Mouse (Mus musculus): ENCODE data around the gene Nfkb2. TPM values are rescaled to one million over a fixed set of nuclear protein-coding genes. Genes with fewer than 3 reads are reported as not detected.

The Nfkb2 gene
- polyA plus RNA-seq, 1 experiment, result 4.2 TPM

- 11% methylated on average over 43 of the region's 43 CpGs for WGBS
Measured at GRCm38 (mm10) chr19:46305432-46306267, 1.5 kb downstream of the Nfkb2 start.

DNA sequence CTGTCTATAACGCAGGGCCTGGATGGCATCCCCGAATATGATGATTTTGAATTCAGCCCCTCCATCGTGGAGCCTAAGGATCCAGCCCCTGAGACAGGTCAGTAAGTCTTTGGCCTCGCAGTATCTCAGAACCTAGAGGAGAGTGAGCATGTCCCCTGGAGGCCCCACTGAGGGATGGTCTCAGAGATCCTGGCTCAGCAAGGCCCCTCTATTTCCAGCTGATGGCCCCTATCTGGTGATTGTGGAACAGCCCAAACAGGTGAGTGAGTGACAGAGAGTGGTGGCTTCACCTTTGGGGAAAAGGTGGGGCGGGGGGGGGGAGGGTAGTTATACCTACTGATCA lies 2.1 kb downstream of the Nfkb2 start:
- Histone ChIP-seq H3K4me1 (ENCODE audit: control insufficient read depth, insufficient read depth, low read length) (peaks cover 8% of the 10 kb centered on the region; the same call in 1 of the 2 replicates), H3K27ac (ENCODE audit: insufficient read depth, low read length) (no peak overlapping the region), H3K4me3 (replicated peaks; ENCODE audit: insufficient read depth, low read depth, low read length) (no peak overlapping the region), H3K27me3 (ENCODE audit: control insufficient read depth, insufficient read depth, low read length) (no peaks in the 10 kb centered on the region; the same call in 1 of the 2 replicates)
- WGBS, result 78% methylated on average over 5 of the region's 5 CpGs
- TF ChIP-seq CTCF (IDR thresholded peaks at IDR 0.05; ENCODE audit: borderline replicate concordance, insufficient read depth, low read depth, low read length) (no peak), POLR2A (IDR thresholded peaks at IDR 0.05; ENCODE audit: borderline replicate concordance, insufficient read depth, low read length) (no peak)
- no peak for DNase-seq

More at GRCm38 (mm10) chr19:46305432-46306267, 1.5 kb downstream of the Nfkb2 start:
- H3K4me3 ChIP-seq (replicated peaks; ENCODE audit: insufficient read depth, low read depth, low read length), result peak overlapping the region; percentile 20
- H3K27ac ChIP-seq (ENCODE audit: insufficient read depth, low read length), result no peak overlapping the region
- no peaks in the 10 kb centered on the region; the same call in 1 of the 2 replicates for H3K27me3 ChIP-seq (ENCODE audit: control insufficient read depth, insufficient read depth, low read length)
- TF ChIP-seq POLR2A (IDR thresholded peaks at IDR 0.05; ENCODE audit: borderline replicate concordance, insufficient read depth, low read length) (no peak), CTCF (IDR thresholded peaks at IDR 0.05; ENCODE audit: borderline replicate concordance, insufficient read depth, low read depth, low read length) (no peak)
- H3K4me1 ChIP-seq (ENCODE audit: control insufficient read depth, insufficient read depth, low read length), result peaks cover 8% of the 10 kb centered on the region; the same call in 1 of the 2 replicates
- peak; percentile 38 to 41 for DNase-seq

- no peak for DNase-seq
- peaks cover 8% of the 10 kb centered on the region; the same call in 1 of the 2 replicates for H3K4me1 ChIP-seq (ENCODE audit: control insufficient read depth, insufficient read depth, low read length)
- H3K4me3 ChIP-seq (replicated peaks; ENCODE audit: insufficient read depth, low read depth, low read length), result no peak overlapping the region
- H3K27me3 ChIP-seq (ENCODE audit: control insufficient read depth, insufficient read depth, low read length), result no peaks in the 10 kb centered on the region; the same call in 1 of the 2 replicates
- no peak overlapping the region for H3K27ac ChIP-seq (ENCODE audit: insufficient read depth, low read length)
- 90% methylated on average over 9 of the region's 9 CpGs for WGBS
- TF ChIP-seq POLR2A (IDR thresholded peaks at IDR 0.05; ENCODE audit: borderline replicate concordance, insufficient read depth, low read length) (no peak), CTCF (IDR thresholded peaks at IDR 0.05; ENCODE audit: borderline replicate concordance, insufficient read depth, low read depth, low read length) (no peak)
Measured at GRCm38 (mm10) chr19:46306751-46307289, 2.7 kb downstream of the Nfkb2 start.

DNA sequence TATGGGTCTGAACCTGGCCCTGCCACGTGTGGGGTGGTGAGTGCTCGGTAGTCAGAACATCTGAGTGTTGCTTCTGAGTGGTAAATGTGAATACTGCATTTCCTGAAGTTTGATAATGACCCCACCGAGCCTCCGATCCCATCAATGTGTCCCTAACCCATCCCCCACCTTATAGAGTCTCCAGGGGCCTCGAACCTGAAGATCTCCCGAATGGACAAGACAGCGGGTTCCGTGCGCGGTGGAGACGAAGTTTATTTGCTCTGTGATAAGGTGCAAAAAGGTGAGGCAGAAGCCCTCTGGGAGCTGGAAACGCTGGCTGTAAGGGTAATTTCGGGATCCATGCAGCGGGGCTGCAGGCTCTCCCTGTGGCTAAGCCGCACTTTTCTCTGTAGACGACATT lies 3.7 kb downstream of the Nfkb2 start:
- Histone ChIP-seq H3K27ac (ENCODE audit: insufficient read depth, low read length) (no peak overlapping the region), H3K4me1 (ENCODE audit: control insufficient read depth, insufficient read depth, low read length) (peaks cover 8% of the 10 kb centered on the region; the same call in 1 of the 2 replicates), H3K4me3 (replicated peaks; ENCODE audit: insufficient read depth, low read depth, low read length) (no peak overlapping the region), H3K27me3 (ENCODE audit: control insufficient read depth, insufficient read depth, low read length) (no peaks in the 10 kb centered on the region; the same call in 1 of the 2 replicates)
- TF ChIP-seq POLR2A (IDR thresholded peaks at IDR 0.05; ENCODE audit: borderline replicate concordance, insufficient read depth, low read length), result no peak
- no peak for TF ChIP-seq CTCF (IDR thresholded peaks at IDR 0.05; ENCODE audit: borderline replicate concordance, insufficient read depth, low read depth, low read length)
- no peak for DNase-seq
- WGBS, result 92% methylated on average over 16 of the region's 16 CpGs

DNA sequence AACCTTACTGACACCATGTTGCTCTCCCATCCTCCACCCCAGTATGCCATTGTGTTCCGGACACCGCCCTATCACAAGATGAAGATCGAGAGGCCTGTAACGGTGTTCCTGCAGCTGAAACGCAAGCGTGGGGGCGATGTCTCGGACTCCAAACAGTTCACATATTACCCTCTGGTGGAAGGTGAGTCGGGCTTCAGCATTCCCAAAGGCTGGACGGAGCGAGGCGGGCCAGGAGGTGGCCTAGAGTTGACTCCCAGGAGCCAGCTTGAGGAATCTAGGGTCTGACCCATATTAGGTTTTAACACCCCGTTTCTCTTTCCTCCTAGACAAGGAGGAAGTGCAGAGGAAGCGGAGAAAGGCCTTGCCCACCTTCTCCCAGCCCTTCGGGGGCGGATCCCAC lies 4.2 kb downstream of the Nfkb2 start:
- DNase-seq, result peak; percentile 16 to 27
- 81% methylated on average over 16 of the region's 16 CpGs for WGBS
- no peak overlapping the region for H3K27ac ChIP-seq (ENCODE audit: insufficient read depth, low read length)
- TF ChIP-seq POLR2A (IDR thresholded peaks at IDR 0.05; ENCODE audit: borderline replicate concordance, insufficient read depth, low read length) (no peak), CTCF (IDR thresholded peaks at IDR 0.05; ENCODE audit: borderline replicate concordance, insufficient read depth, low read depth, low read length) (no peak)
- H3K4me3 ChIP-seq (replicated peaks; ENCODE audit: insufficient read depth, low read depth, low read length), result no peak overlapping the region
- H3K27me3 ChIP-seq (ENCODE audit: control insufficient read depth, insufficient read depth, low read length), result no peaks in the 10 kb centered on the region; the same call in 1 of the 2 replicates
- peaks cover 8% of the 10 kb centered on the region; the same call in 1 of the 2 replicates for H3K4me1 ChIP-seq (ENCODE audit: control insufficient read depth, insufficient read depth, low read length)

GRCm38 (mm10) chr19:46308706-46309435 lies 4.8 kb downstream of the Nfkb2 start:
- Histone ChIP-seq H3K27me3 (ENCODE audit: control insufficient read depth, insufficient read depth, low read length) (no peaks in the 10 kb centered on the region; the same call in 1 of the 2 replicates), H3K4me1 (ENCODE audit: control insufficient read depth, insufficient read depth, low read length) (peaks cover 8% of the 10 kb centered on the region; the same call in 1 of the 2 replicates), H3K4me3 (replicated peaks; ENCODE audit: insufficient read depth, low read depth, low read length) (peak overlapping the region; percentile 42), H3K27ac (ENCODE audit: insufficient read depth, low read length) (peak overlapping the region; percentile 17; the same call in 1 of the 2 replicates)
- 2% methylated on average over 47 of the region's 47 CpGs for WGBS
- TF ChIP-seq CTCF (IDR thresholded peaks at IDR 0.05; ENCODE audit: borderline replicate concordance, insufficient read depth, low read depth, low read length), result peak; percentile 95
- peak; percentile 69 for TF ChIP-seq POLR2A (IDR thresholded peaks at IDR 0.05; ENCODE audit: borderline replicate concordance, insufficient read depth, low read length)
- DNase-seq, result peak; percentile 85 to 91

- no peak overlapping the region for H3K4me3 ChIP-seq (replicated peaks; ENCODE audit: insufficient read depth, low read depth, low read length)
- TF ChIP-seq POLR2A (IDR thresholded peaks at IDR 0.05; ENCODE audit: borderline replicate concordance, insufficient read depth, low read length), result no peak
- TF ChIP-seq CTCF (IDR thresholded peaks at IDR 0.05; ENCODE audit: borderline replicate concordance, insufficient read depth, low read depth, low read length), result no peak
- H3K4me1 ChIP-seq (ENCODE audit: control insufficient read depth, insufficient read depth, low read length), result peaks cover 7% of the 10 kb centered on the region; the same call in 1 of the 2 replicates
- 76% methylated on average over 21 of the region's 21 CpGs for WGBS
- no peak overlapping the region for H3K27ac ChIP-seq (ENCODE audit: insufficient read depth, low read length)
- peak; percentile 31 to 41 for DNase-seq
- H3K27me3 ChIP-seq (ENCODE audit: control insufficient read depth, insufficient read depth, low read length), result no peaks in the 10 kb centered on the region; the same call in 1 of the 2 replicates
Measured at GRCm38 (mm10) chr19:46309651-46310305, 5.7 kb downstream of the Nfkb2 start.
